Mouse (Mus musculus) cerebellum, adult 2 months (tissue): ENCODE data around the gene Tent5b.

ENCODE experiments used
- CTCF ChIP-seq: fragments of 200-500 bp; IDR thresholded peaks from 2 replicates; pipeline ENCODE4 v1.5.1; 2011; ENCODE audit warnings: low read depth, mild to moderate bottlenecking, control low read depth, low read length, moderate library complexity, borderline replicate concordance; ENCODE audit not compliant: insufficient read depth
- POLR2A ChIP-seq: fragments of 200-500 bp; IDR thresholded peaks from 2 replicates; pipeline ENCODE4 v1.6.1; 2011; ENCODE audit warnings: low read length, control low read depth, borderline replicate concordance; ENCODE audit not compliant: insufficient read depth

- no peak for TF ChIP-seq CTCF
- peak; percentile 28; the same call in 1 of the 2 replicates for TF ChIP-seq POLR2A
Measured at GRCm38 (mm10) chr4:133468080-133468479, 11.9 kb upstream of the Tent5b start.
